Mouse (Mus musculus): ENCODE data around the gene Col2a1. TPM values are rescaled to one million over a fixed set of nuclear protein-coding genes. Genes with fewer than 3 reads are reported as not detected.

Gene Col2a1
- total and polyA plus RNA-seq, 3 experiments = 0.06 to 0.13 TPM; not detected in 1

- no peaks in the 10 kb centered on the region for H3K9me3 ChIP-seq (replicated peaks; ENCODE audit: low read length)
- DNase-seq (ENCODE audit: extremely low read depth) = peak; percentile 61
- peaks cover 7 to 13% of the 10 kb centered on the region in 2 experiments; a peak in 3 of 4 replicates for H3K4me1 ChIP-seq (ENCODE audit: control insufficient read depth in 1 of 2, insufficient read depth in 2 of 2)
- 0 out of 2 replicates have a peak overlapping the region, but pooled peaks have one; percentile 1 for H3K4me2 ChIP-seq (ENCODE audit: insufficient read depth, low read depth, poor library complexity, severe bottlenecking)
- H3K27me3 ChIP-seq (replicated peaks) = peaks cover 18% of the 10 kb centered on the region
- H3K4me3 ChIP-seq (replicated peaks in 1 of 3; ENCODE audit: low read depth in 2 of 3, low read length in 2 of 3, poor library complexity in 1 of 3) = no peak overlapping the region
- H3K27ac ChIP-seq (ENCODE audit: insufficient read depth, low read depth) = no peak overlapping the region
- no peak for TF ChIP-seq GABPA (IDR thresholded peaks at IDR 0.05; ENCODE audit: insufficient replicate concordance, low read depth, low read length)
- TF ChIP-seq POLR2AphosphoS2 (IDR thresholded peaks at IDR 0.05; ENCODE audit: low read depth, low read length) = no peak
- peak; percentile 19; the same call in 1 of the 2 replicates for TF ChIP-seq EP300 (IDR thresholded peaks at IDR 0.05; ENCODE audit: low read length)
- no peak for TF ChIP-seq MAFK (IDR thresholded peaks at IDR 0.05; ENCODE audit: insufficient replicate concordance, low read length)
- peak; percentile 63; the same call in 1 of the 2 replicates for TF ChIP-seq ETS1 (conservative IDR thresholded peaks at IDR 0.05; ENCODE audit: low read depth, low read length)
- TF ChIP-seq USF1 (IDR thresholded peaks at IDR 0.05; ENCODE audit: low read depth, low read length) = peak; percentile 53
- TF ChIP-seq CHD2 (IDR thresholded peaks at IDR 0.05; ENCODE audit: low read length) = no peak
- TF ChIP-seq MYC (IDR thresholded peaks at IDR 0.05; ENCODE audit: low read depth, low read length) = no peak
- no peak for TF ChIP-seq RAD21 (IDR thresholded peaks at IDR 0.05; ENCODE audit: low read depth, low read length)
- TF ChIP-seq NELFE (IDR thresholded peaks at IDR 0.05; ENCODE audit: low read depth, low read length) = no peak
- TF ChIP-seq IRF4 (IDR thresholded peaks at IDR 0.05; ENCODE audit: low read depth, low read length) = peak; percentile 49; the same call in 1 of the 2 replicates
- TF ChIP-seq ELF1 (IDR thresholded peaks at IDR 0.05; ENCODE audit: low read depth, low read length) = no peak
- peak; percentile 73; the same call in 1 of the 2 replicates for TF ChIP-seq MAX (IDR thresholded peaks at IDR 0.05; ENCODE audit: low read length)
- peak; percentile 97 for TF ChIP-seq BHLHE40 (IDR thresholded peaks at IDR 0.05; ENCODE audit: low read depth, low read length)
- H3K79me2 ChIP-seq (replicated peaks; ENCODE audit: control insufficient read depth, extremely low read depth, insufficient read depth, poor library complexity, severe bottlenecking) = no peaks in the 10 kb centered on the region
- H3K9ac ChIP-seq (ENCODE audit: insufficient read depth, low read depth) = no peak overlapping the region
- in situ Hi-C loops (cut with MboI; ENCODE audit: low pct_ligation_motif_present, low pct_unique_long_range_greater_than_20kb, low sequenced_read_pairs) (no loop called here), dilution Hi-C loops (cut with MboI; ENCODE audit: extremely low pct_ligation_motif_present, extremely low pct_unique_long_range_greater_than_20kb, low sequenced_read_pairs) (no loop called here)
- no peaks in the 10 kb centered on the region for H3K36me3 ChIP-seq (replicated peaks in 1 of 2; ENCODE audit: control insufficient read depth in 1 of 2, insufficient read depth in 1 of 2, low read length in 1 of 2)
Observed at GRCm38 (mm10) chr15:97929259-97929824, 75.2 kb downstream of the Col2a1 start.

GRCm38 (mm10) chr15:97927821-97928220, 76.7 kb downstream of the Col2a1 start:
- peaks cover 7 to 13% of the 10 kb centered on the region in 2 experiments; a peak in 3 of 4 replicates for H3K4me1 ChIP-seq (ENCODE audit: control insufficient read depth in 1 of 2, insufficient read depth in 2 of 2)
- no peak overlapping the region for H3K27ac ChIP-seq (ENCODE audit: insufficient read depth, low read depth)
- in situ Hi-C loops (cut with MboI; ENCODE audit: low pct_ligation_motif_present, low pct_unique_long_range_greater_than_20kb, low sequenced_read_pairs) (no loop called here), dilution Hi-C loops (cut with MboI; ENCODE audit: extremely low pct_ligation_motif_present, extremely low pct_unique_long_range_greater_than_20kb, low sequenced_read_pairs) (no loop called here)
- H3K36me3 ChIP-seq (replicated peaks in 1 of 2; ENCODE audit: control insufficient read depth in 1 of 2, insufficient read depth in 1 of 2, low read length in 1 of 2) = no peaks in the 10 kb centered on the region
- peaks cover 20% of the 10 kb centered on the region for H3K27me3 ChIP-seq (replicated peaks)
- no peak for DNase-seq (ENCODE audit: extremely low read depth)
- TF ChIP-seq CHD1 (IDR thresholded peaks at IDR 0.05; ENCODE audit: low read depth, low read length) = no peak
- no peak for TF ChIP-seq POLR2AphosphoS2 (IDR thresholded peaks at IDR 0.05; ENCODE audit: low read depth, low read length)
- TF ChIP-seq MEF2A (IDR thresholded peaks at IDR 0.05; ENCODE audit: borderline replicate concordance, low read depth, low read length) = no peak
- no peak for TF ChIP-seq BHLHE40 (IDR thresholded peaks at IDR 0.05; ENCODE audit: low read depth, low read length)
- TF ChIP-seq IRF4 (IDR thresholded peaks at IDR 0.05; ENCODE audit: low read depth, low read length) = no peak
- TF ChIP-seq ETS1 (conservative IDR thresholded peaks at IDR 0.05; ENCODE audit: low read depth, low read length) = no peak
- TF ChIP-seq MAX (IDR thresholded peaks at IDR 0.05; ENCODE audit: low read length) = no peak
- no peak for TF ChIP-seq UBTF (IDR thresholded peaks at IDR 0.05; ENCODE audit: low read depth, low read length)
- H3K4me3 ChIP-seq (replicated peaks in 1 of 3; ENCODE audit: low read depth in 2 of 3, low read length in 2 of 3, poor library complexity in 1 of 3) = no peak overlapping the region
- H3K79me2 ChIP-seq (replicated peaks; ENCODE audit: control insufficient read depth, extremely low read depth, insufficient read depth, poor library complexity, severe bottlenecking) = no peaks in the 10 kb centered on the region
- H3K9me3 ChIP-seq (replicated peaks; ENCODE audit: low read length) = no peaks in the 10 kb centered on the region
- H3K9ac ChIP-seq (ENCODE audit: insufficient read depth, low read depth) = no peak overlapping the region
- no peak overlapping the region for H3K4me2 ChIP-seq (ENCODE audit: insufficient read depth, low read depth, poor library complexity, severe bottlenecking)
